Mouse (Mus musculus): ENCODE measurements around the gene Pdzk1.

DNA sequence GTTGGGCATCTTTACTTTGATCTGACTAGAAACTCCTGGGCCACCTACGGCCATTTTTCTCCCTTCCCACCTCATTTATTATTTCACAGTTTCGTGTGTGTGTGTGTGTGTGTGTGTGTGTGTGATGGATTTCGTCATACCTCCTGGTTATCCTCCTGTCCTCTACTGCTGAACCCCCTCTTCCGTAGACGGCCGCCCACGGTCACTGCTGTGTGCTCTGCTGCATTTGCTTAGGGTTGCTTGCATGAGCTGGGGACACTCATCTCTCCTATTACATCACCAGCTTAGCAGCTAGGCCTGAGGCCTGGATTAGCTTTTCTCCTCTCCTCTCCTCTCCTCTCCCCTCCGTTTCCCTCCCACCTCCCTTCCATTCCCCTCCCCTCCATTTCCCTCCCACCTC lies 19.4 kb downstream of the Pdzk1 start:
- no peak for TF ChIP-seq GATA1 (IDR thresholded peaks at IDR 0.05; ENCODE audit: borderline replicate concordance, low read length)
- TF ChIP-seq FLI1 (IDR thresholded peaks at IDR 0.05; ENCODE audit: low read length): no peak
